Mouse (Mus musculus) left cerebral cortex, postnatal 10 days (tissue): ENCODE data around the gene Fsip1. TPM values are rescaled to one million over a fixed set of nuclear protein-coding genes. Genes with fewer than 3 reads are reported as not detected.

ENCODE experiments used
- DNase-seq, 2 experiments: peaks; one replicate each; pipeline ENCODE4 v3.0.0; 2021 to 2022; ENCODE audit warnings: low spot score in 2 of 2, mixed read lengths in 1 of 2; ENCODE audit errors: extremely low spot score in 1 of 2
- intact Hi-C: fragments of 180-260 bp; cut with DNase I; formaldehyde crosslinking; loops from one replicate; pipeline ENCODE4 v1.15.1; 2025
- total RNA-seq, 2 experiments: library from RNA; stranded (reverse); gene quantifications; 2 replicates each; pipeline ENCODE4 v1.2.3; 2021

Gene Fsip1
- total RNA-seq, 2 experiments from 2014 or later, result 1.4 to 2.0 TPM

DNA sequence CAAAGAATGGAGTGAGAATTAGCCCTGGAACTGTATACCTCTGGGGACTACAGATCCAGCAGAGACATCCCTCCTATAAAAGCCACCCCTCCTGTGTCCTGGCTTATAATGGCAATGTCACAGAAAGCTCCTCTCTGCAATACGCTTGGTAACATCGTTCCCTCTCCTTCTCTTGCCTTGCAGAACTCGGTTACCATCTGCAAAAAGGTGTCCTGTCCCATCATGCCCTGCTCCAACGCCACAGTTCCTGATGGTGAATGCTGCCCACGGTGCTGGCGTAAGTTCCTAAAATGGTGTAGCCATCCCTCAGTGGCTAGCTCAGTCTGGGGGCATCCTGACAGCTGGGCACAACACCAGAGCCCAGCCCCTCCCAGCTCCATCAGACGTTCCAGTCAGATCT lies 141.1 kb downstream of the Fsip1 start:
- intact Hi-C loops, result loop anchor here (10.0 kb wide), 1 partner anchor 331 kb away; no protein-coding TSS in a partner anchor
- no peak for DNase-seq

DNA sequence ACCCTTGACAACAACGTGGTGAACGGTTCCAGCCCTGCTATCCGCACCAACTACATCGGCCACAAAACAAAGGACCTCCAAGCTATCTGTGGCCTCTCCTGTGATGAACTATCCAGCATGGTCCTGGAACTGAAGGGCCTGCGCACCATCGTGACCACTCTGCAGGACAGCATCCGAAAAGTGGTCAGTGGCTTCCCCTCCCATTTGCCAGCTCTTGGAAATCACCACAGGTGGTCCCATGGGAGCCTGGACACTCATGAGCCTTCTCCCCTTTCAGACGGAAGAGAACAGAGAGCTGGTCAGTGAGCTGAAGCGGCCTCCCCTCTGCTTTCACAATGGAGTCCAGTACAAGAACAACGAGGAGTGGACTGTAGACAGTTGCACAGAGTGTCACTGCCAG lies 142.1 kb downstream of the Fsip1 start:
- intact Hi-C loops, result loop anchor here (5.0 to 10.0 kb wide), 2 partner anchors 123 to 330 kb away; no protein-coding TSS in a partner anchor
- no peak for DNase-seq

DNA sequence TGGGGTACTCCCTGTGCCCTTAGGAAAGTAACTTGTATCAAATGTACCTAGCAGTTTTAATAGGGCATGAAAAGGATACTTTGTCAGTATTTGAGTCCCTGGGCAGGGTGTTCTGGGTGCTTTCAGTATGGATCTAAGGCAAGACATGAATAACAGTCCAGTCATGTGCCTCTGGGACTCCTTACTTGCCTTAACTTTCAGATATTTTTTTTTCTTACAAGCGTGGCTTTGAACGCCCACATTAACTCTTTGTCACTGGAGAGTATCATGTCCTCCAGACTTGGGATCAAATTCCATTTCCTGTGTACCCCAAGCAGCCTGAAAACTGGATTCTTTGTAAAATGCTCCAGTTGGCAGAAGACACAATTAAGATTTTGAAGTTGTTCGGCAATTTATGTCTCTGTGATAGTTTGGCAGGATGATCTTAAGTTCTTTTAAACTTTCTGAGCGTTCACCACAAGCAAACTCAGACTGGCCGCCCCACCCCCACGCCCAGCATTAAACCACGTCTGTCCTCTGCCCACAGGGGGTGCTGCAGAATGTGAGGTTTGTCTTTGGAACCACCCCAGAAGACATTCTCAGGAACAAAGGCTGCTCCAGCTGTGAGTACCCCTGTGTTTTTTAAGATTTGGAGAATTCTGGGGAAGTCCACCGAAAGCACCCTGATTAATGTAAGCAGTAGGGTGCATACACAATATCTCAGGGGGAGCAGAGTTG lies 142.8 kb downstream of the Fsip1 start:
- peak in 1 of 2 experiments; percentile 67 for DNase-seq
- intact Hi-C loops, result loop anchor here (5.0 to 10.0 kb wide), 2 partner anchors 123 to 329 kb away; no protein-coding TSS in a partner anchor

DNA sequence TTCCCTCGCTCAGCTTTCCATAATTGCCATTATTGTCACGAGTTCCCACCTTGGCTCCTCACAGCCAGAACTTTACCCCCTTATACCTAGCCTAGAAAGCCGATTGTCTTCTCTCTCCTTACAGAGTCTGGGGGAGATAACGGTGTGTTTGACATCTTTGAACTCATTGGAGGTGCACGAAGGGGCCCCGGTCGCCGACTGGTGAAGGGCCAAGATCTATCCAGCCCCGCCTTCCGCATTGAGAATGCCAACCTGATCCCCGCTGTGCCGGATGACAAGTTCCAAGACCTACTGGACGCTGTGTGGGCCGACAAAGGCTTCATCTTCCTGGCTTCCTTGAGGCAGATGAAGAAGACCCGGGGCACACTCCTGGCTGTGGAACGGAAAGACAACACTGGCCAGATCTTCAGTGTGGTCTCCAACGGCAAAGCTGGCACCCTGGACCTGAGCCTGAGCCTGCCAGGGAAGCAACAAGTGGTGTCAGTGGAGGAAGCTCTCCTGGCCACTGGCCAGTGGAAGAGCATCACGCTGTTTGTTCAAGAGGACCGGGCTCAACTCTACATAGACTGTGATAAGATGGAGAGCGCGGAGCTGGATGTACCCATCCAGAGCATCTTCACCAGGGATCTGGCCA lies 143.8 kb downstream of the Fsip1 start:
- intact Hi-C loops, result loop anchor here (5.0 to 10.0 kb wide), 2 partner anchors 124 to 328 kb away; no protein-coding TSS in a partner anchor

DNA sequence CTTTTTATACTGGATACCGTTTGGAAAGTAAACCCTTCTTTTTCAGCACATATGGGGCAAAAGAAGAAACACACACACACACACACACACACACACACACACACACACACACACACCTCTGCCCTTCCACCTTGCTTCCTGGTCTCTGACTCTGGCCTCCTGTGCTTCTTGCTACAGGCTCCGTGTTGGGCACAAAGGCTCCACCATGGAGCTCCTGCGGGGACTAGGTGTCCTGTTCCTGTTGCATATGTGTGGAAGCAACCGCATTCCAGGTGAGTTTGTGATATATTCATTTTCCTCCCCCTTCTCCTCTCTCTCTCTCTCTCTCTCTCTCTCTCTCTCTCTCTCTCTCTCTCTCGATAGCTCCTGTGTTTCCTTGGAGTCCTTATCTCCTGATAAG lies 144.3 kb downstream of the Fsip1 start:
- intact Hi-C loops, result loop anchor here (5.0 to 10.0 kb wide), 2 partner anchors 125 to 328 kb away; no protein-coding TSS in a partner anchor
- DNase-seq, result no peak

More for the DNA sequence above, 143.8 kb downstream of the Fsip1 start:
- no peak for DNase-seq

DNA sequence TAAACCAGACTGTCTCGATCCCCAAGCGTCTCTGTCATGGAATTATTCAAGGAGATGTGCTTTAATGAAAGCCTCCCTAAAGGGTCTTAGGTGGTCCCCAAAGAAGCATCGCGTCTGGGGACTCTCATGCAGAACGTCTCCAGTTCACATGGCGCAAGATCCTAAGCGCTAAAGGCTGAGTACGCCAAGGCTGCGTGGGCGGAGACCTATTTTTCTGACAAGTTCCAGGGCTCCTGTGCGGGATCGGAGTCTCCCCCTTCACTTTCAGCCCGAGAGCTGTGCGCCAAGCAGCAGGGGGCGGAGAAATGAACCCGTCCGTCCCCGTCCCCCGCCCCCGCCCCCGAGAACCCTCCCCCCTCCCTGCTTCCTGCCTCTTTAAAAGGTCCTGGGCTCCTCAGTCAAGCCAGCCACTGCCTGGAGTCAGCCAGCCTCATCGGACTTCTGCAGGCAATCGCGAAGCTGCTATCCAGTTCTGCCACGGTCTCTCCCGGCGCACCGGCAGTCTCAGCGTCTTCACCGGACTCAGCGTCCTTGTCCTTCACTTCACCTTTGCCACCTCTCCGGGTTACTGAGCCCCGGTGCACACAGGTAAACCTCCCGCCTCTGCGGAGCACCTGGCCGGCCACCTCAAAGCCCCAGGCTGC lies 145.2 kb downstream of the Fsip1 start, which contains the start of gene Thbs1:
TSS of gene Thbs1 (plus strand) at position 389 of the 644 bp plus-strand sequence.
- peak; percentile 43 to 80 for DNase-seq
- intact Hi-C loops, result loop anchor here (2.0 to 10.0 kb wide), 4 partner anchors 126 to 657 kb away; no protein-coding TSS in a partner anchor

DNA sequence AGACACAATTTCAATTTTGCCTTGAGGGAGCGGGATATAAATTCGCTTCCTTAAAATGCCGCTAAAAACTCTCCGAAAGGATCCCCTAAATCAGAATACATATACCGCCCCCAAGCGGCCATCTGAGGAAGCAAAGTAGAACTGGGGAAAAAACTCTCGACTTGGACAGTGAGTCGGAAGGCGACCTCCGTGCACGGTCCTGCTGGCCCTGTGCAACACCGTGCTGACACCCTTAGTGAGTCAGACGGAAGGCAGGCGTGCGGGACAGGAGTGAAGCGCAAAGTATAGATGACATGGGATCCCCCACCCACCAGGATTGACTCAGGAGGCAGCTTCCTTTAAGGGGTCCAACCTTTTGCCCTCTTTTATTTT lies 145.7 kb downstream of the Fsip1 start:
- intact Hi-C loops, result loop anchor here (2.0 to 10.0 kb wide), 4 partner anchors 126 to 656 kb away; no protein-coding TSS in a partner anchor
- DNase-seq, result peak; percentile 84 to 89

DNA sequence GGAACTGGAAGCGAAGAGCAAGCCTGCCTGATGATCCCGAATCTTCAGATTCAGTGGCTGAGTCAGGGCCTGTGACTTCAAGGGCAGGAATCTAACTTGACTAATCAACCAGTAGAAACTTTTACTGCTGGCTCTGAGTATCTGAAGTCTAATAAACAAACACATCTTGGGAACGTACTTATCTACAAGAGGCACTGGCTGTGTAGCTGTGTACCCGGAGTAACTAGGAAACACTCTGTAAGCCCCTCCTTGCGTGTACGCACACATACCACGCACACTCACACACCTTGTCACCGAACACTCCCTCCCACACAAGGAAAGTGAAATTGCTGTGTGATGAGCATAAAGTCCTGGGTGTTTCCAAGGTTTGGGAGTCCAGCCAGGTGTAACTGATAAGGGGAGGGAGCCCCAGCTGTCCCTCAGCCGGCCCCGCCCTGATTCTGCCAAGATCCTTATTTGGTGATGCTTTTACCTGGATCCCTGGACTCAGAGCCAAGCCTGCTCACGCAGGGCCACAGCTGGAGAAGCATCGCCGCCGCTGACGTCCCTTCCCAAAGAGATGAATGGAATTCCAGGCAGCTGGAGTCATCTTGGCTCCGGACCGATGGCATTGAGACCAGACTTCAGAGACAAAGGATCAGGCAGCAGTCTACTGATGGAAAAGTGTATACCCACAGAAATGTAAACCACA lies 146.4 kb downstream of the Fsip1 start:
- intact Hi-C loops, result loop anchor here (2.0 to 10.0 kb wide), 4 partner anchors 127 to 656 kb away; no protein-coding TSS in a partner anchor
- peak in 1 of 2 experiments; percentile 49 for DNase-seq

DNA sequence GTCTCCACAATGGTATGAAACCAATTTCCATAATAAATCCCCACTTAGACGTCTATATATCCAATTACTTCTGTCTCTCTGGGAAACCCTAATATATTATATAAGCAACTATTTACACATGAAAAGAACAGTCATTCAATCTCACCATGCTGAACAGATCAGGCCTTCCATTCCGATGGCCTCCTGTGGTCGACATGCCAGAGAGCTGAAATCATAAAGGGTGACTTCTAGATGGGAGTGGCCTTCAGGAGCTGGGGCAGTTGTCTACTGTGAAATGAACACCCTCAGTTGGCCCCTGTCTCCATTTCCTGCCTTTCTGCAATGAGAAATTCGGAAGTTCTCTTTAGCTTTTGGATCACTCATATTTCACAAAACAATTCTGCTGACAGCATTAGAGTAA lies 154.6 kb downstream of the Fsip1 start:
- intact Hi-C loops, result no loop called here
- DNase-seq, result no peak

DNA sequence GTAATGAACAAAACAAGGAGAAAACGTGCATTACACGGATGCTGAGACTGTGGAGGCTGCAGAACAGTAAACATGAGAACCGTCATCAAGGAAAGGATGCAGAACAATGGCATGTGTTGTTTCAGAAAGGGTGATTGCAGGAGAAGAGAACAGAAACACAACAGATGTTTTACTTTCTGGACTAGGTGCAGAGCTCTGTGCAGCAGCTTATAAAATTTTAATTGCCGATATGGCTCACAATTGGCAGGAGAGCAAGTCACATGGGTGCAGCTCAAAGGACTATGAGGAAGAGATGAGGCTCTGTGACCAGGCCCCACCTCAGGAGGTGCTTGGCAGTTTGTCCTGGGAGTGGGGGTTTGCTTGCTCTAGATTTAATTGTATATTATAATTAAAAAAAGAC lies 157.7 kb downstream of the Fsip1 start:
- DNase-seq, result no peak
- intact Hi-C loops, result no loop called here

DNA sequence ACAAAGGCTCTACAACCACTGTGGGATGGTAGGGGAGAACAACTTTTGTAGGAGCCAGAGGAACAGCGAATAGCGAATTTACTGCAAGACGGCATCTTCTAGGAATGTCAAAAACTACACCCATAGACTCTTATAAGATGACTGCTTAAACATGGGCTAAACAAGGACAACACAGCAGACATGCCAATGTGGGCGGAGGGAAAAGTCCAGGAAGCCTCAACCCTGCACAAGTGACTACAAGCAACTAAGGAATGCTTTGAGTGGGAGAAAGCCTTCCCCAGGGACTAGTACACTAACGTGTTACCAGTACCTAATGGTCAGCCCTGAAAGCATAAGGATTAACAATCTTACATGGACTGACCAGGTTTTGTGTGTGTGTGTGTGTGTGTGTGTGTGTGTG lies 165.5 kb downstream of the Fsip1 start:
- intact Hi-C loops, result no loop called here
- DNase-seq, result no peak

DNA sequence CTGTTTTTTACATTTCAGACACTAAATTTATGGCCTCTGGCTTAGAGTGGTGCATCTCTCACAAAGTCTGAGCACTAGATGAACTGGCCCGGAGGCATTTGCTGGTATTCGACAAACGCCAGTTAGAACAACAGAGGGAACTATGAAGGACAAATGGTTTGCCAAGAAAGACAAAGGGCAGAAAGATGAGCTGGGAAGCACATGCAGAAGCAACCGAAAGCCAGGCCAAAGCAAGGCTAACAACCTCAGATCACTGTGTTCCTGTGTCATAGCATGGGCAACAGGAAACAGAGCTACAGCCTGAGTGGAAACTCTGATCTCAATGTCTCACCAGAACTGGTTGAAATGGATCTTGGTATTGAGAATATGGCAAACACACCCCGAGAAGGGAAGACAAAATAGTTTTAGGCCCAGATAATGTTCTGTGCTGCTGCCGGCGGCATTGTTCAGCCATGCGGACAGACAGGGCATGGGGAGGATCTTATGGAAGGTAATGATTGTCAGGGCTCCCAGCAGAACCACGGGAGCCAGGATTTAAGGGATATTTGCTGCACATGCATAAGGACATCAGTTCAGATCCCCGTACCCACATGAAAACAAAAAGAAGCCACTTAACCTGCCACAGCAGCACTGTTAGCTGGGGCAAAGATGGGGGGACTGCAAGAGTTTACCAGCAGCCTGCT lies 169.6 kb downstream of the Fsip1 start:
- intact Hi-C loops, result no loop called here
- DNase-seq, result no peak

DNA sequence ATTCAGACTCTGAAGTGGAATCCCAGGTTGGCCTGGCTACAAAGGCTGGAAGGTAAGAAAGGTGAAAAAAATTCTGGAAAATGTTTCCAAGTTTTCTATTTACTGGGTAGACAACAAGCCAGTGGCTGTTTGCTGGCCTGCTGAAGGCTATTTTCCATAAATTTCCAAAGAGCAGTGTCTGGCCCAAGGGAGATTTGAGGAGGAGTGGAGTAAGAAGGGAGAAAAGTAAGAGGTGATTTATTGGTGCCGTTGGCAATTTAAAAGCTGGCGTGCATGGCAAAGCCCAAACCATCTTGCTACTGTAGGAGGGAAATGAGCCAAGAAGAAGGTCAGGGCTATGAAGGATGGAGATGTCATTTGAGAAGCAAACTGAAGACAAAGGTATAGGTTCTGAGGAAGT lies 171.1 kb downstream of the Fsip1 start:
- intact Hi-C loops, result no loop called here

DNA sequence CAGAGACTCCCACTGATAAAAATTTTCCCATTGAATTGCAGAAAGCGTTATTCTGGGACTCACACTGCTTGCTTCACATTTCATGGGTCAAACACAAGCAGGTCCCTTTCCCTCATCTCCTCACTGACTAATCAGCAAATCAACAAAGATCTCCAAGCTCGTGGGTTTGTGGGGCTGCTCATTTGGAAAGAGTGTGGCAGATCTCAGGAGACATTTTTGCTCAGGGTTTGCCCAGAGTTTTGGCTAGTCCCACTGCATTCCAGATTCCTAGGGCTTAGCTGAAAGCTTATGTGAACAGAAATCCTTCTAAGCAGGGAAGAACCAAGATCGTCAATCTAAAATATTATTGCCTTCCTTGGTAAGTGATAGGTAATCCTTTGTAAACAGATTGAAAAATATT lies 172.1 kb downstream of the Fsip1 start:
- intact Hi-C loops, result no loop called here
- no peak for DNase-seq

More for the DNA sequence above, 171.1 kb downstream of the Fsip1 start:
- DNase-seq, result no peak

DNA sequence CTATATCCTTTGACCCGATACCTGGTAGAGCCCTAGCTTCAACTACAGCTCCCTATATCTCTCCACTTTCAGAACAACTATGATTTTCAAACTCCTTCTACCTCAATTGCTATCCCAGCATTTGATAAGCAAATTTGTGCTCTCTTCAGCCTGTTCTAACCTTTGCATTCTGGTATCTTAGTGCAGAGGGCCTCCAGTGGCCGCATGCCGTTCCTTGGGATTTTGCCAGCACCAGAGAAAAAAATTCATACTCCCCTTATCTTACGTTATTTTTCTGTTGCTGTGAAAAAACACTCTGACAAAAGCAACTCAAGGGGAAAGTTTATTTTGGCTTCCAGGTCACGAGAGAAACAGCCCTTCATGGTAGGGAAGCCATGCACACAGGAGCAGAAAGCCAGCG lies 173.1 kb downstream of the Fsip1 start:
- DNase-seq, result no peak
- intact Hi-C loops, result no loop called here

DNA sequence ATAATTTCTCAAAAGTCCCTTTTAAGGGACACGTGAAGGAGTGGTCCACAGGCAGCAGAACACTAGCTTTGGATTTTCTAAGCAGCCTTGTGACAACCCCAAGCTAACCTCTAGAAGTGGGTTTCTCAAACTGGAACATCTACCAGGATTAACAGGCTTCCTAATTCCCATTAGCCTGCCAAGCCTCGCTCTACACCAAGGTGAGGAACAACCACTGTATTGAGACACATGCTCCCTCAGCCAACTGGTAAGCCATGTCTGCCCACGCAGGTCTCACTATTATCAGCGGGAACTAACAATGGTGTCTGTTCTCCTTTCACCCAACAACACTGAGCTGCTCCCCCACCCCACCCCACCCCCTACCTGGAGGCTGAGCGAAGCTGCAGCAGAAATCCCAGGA lies 175.2 kb downstream of the Fsip1 start:
- intact Hi-C loops, result no loop called here
- no peak for DNase-seq
